Mouse (Mus musculus): ENCODE data around the gene Pbx3.

Pbx3 gene

GRCm38 (mm10) chr2:34284239-34284638 is 88.7 kb downstream of the Pbx3 start:
- DNase-seq: no peak

- DNase-seq: no peak
These were observed 91.9 kb downstream of the Pbx3 start for GRCm38 (mm10) chr2:34280996-34281395.

GRCm38 (mm10) chr2:34279726-34280125 is 93.2 kb downstream of the Pbx3 start:
- DNase-seq: no peak

DNA sequence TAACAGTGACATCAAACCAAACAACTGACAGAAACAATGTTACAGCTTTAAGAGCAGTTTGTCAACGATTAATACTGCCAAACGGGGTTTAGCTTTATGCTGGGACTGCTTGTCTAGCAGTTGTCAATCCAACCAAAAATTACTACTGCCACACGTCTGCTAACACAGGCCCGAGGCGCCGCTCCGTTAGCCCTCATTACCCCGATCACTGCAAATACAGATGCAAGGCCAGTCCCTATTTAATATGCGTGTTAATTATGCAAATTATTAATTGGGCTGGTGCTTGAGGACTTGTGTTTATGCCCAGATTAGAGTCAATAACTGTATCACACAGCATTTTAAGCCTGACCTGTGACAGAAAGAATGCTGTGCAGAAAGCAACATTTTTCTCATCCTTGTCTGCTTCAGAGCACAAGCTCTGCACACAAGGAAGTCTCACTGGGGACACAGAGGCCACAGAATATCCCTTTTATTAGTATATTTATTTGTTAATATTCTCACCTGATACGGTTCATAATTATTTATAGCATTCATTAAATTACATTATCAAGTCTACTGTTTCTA is 97.2 kb downstream of the Pbx3 start:
- no peak for DNase-seq

- DNase-seq: no peak
These were observed 110.9 kb downstream of the Pbx3 start for GRCm38 (mm10) chr2:34262046-34262445.

DNA sequence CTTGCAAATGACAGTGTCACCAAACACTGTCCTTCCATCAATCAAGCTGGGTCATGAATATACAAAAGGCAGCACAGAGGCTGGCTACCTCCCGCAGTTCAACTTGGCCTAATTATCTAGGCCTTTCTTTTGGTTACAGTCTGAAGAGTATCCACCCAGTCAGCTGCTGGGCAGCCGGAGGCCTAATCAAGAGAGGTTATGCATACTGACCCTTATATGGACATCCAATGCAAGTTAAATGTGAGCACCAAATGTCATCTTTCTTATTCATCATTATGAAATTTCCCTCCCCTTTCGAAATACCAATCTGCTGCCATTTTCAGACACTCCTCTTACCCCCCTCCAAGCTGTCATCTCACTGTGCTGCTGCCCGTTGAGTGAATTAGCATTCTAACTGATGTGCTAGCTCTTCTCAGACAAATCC is 112.3 kb downstream of the Pbx3 start:
- no peak for DNase-seq

DNA sequence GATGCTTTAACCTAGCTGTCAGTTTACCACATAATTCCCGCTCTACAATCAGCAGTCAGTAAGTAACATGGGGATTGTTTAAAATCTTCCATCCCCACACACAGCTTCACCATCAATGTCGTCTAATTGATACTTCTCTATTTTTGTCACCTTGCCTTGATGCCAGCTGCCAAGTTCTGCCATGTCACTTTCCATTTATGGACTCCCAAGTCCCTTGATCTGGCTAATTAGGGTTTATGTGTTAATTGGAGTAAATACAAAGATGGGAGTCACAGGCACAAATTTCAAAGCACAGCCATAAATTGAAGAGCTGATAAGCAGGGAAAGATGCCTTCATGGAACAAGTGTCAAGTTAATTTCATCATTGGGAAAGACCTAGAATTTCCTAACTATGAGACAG is 114.7 kb downstream of the Pbx3 start:
- no peak for DNase-seq

DNA sequence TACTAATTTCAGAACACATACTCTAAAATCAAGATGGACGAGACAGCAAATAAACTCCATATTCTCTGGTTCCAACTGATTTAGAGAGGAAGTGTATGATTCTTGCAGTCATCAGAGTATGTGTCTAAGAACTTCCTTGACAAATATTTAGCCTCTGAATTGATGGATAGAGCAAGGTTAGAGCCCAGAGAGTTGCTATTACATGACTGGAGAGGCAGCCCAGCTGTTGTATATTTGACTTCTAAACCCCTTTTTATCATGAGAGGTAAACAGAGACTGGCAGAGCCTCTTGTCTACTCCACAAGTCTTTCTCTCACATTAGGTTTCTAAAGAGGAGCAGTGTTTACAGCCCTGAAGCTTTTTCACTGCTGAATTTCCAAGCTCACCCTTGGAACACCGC is 115.3 kb downstream of the Pbx3 start:
- no peak for DNase-seq

DNA sequence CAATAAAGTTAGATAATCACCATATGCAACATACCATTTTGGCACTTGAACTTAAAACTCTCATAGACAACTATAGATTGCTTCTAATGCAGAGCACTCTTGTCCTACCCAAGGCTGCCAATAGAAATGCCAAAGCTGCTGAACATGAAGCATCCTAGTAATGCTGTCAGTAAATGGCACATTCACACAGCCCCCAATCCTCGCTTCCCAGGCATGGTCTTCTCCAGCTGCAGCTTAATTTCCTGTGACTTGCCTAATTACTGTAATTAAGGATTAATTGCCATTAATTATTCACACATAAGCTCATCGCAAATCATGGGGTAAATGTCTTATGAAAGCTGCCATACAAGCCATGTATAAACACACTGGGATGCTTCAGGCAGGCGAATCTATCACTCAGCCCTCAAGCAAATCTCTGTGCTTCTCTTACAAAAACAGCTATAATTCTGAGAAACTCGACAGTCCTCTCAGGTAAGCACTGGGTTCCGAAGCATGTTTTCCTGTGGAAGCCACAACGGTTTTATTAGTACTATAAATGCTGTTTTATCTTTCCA is 116.9 kb downstream of the Pbx3 start:
- DNase-seq: no peak

- no peak for DNase-seq
These were observed 119.3 kb downstream of the Pbx3 start for GRCm38 (mm10) chr2:34253627-34254026.

GRCm38 (mm10) chr2:34253111-34253510 is 119.8 kb downstream of the Pbx3 start:
- DNase-seq: no peak

DNA sequence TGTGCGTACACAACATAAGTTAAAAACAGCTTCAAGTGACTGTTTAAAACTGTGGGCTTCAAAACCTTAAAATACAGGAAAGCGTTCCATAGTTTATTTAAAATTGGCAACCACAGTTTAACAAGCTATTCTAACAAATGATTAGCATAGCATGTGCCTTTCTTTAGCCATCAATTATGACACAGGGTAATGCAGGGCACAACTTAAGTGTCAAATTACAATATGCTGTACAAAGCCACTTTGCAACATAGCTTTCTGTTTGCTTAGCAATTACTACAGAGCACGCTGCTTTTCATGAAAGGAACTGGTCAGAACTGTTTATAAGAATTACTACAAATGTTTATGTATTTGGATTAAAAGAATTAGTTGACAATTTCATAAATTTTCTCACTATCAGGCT is 120.7 kb downstream of the Pbx3 start:
- no peak for DNase-seq

GRCm38 (mm10) chr2:34249961-34250658 is 122.8 kb downstream of the Pbx3 start:
- DNase-seq: no peak

DNA sequence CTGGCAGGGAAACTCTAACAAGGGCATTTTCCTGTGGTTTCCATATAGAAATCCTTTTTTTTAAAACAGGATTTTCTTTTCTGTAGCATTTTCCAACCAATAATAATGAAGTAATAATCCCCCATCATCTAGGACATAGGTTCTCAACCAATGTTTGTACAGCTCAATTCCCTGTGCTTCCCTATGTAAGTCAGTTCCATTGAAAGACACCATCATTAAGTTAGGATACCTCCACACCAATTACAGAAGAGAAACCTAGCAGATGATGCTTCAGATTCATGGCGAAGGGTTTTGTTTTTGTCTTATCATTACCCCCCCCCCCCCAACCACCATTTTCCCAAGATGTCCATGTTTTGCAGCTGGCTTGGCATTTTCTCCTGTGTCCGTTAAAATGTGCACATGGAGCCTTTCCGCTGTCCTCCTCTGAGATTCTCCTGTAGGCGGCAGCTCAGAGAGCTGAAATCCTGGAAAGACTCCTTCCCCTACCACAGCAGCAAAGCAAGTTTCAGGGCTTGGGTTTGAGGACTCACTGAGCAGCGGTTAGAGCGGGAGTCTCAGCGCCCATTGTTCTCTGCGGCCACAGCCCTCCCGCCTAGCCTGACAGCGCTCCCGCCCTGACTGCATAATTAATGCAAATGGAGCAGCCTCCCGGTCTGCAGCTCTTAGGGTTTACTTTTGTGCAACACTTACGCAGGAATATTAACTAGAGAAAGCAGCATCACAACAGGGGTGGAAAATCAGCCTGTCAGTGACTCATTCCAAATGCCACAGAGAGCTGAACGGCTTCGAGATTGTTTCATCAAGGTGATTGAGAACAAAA is 123.6 kb downstream of the Pbx3 start:
- DNase-seq: peak; percentile 27

DNA sequence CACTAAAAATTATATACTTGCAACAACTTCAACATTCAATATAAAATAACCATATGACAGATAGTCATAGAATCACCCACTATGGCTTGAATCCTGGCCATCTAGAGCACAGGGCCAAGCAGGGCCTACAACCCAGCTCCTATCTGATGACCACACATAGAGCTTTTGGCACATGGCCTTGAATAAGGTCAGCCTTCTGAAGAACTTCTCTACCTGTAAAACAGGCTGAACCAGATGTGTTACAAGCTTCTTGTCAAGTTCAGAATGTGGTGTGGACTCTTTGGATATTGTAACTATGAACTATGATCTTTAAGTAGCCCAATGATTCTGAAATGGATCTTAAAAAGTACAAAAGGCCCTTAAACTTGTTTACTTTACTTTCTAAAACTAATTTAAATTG is 132.1 kb downstream of the Pbx3 start:
- DNase-seq: no peak

GRCm38 (mm10) chr2:34239315-34239858 is 133.6 kb downstream of the Pbx3 start:
- no peak for DNase-seq

DNA sequence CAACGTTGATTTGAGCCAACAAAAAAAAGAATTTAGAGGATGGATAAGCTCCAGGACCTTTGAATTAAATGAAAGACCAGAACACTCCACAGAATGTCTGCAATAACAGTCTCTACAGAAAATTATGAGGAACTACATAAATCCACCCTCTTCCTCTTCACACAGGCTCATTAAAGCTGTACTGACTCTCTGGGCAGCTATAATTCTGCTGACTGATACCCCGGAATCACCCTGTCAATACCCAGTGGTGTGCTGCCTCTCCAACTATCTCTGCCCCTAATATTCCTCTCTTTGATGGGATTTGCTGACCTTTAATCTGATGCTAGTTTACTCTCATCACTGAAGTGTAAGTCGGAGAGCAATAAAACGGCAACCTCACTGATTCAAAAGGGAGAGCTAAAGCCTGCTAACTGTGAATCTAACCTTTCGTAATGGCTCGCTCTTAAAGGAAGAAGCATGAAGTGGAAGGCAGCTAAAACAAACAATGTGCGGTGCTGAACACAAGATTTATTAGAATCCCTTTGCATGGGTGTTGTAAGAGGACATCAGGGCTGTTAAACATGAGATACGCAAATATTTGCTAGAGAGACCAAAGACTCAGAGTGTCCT is 137.4 kb downstream of the Pbx3 start:
- DNase-seq: no peak

DNA sequence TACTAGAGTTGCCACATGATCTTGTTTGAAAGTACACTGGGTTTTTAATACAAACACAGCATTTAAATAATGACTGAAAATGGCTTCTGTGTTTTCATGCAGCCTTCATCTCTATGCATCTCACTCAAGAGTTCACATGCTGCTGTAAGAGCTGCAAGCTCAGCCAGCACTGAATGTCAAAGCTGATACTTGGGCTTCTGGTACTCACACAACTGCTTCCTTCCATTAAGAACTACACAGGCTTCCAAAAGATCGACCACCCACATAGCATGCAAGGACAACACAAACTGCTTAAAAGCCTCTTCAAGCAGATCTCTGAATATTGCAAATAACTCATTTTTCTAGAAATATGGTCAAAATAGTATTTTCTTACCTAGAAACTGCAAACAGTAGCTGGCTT is 138.7 kb downstream of the Pbx3 start:
- DNase-seq: no peak

- no peak for DNase-seq
These were observed 139.7 kb downstream of the Pbx3 start for GRCm38 (mm10) chr2:34233271-34233670.

- no peak for DNase-seq
These were observed 145.3 kb downstream of the Pbx3 start for GRCm38 (mm10) chr2:34227688-34228087.

GRCm38 (mm10) chr2:34225470-34225869 is 147.5 kb downstream of the Pbx3 start:
- no peak for DNase-seq

GRCm38 (mm10) chr2:34221477-34221876 is 151.5 kb downstream of the Pbx3 start:
- DNase-seq: no peak

DNA sequence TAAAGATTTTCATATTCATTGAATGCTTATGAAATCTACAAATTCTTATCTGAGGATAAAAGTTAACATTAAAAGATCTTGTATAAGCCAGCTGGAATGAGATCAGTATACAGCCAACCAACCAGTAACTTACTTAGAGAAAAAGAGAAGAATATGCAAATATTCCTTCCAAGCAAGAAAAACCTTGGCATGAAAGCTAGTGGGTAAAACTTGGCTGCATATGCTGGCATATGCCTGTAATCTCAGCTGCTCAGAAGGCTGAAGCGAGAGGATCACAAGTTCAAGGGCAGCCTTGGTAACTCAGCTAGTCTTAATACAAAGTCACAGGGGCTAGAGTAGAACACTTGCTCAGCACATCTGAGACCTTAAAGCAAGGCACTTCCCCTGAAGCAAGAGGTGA is 153.8 kb downstream of the Pbx3 start:
- no peak for DNase-seq
